Mouse (Mus musculus) embryonic facial prominence, embryonic 14.5 days (tissue): ENCODE data around the gene Glra2. TPM values are rescaled to one million over a fixed set of nuclear protein-coding genes. Genes with fewer than 3 reads are reported as not detected.
A peak's percentile ranks its signal among the peaks of the same experiment; 100 is the strongest.
"Not testable (repeated sequence)": the region's sequence is repeated elsewhere in the genome, so short reads cannot be mapped to it uniquely, and the experiment has no call there.

Source experiments
- ATAC-seq: fragments of 200-750 bp; cut with Nextera tagmentation; 2 replicates; pipeline ENCODE4 v1.8.0; 2017; ENCODE audit warnings: low read depth, moderate number of reproducible peaks, moderate TSS enrichment
- DNase-seq: peaks from one replicate; pipeline ENCODE4 v3.0.0-alpha.2; 2015; ENCODE audit warnings: low spot score
- H3K27ac ChIP-seq: fragments of 300-500 bp; sonication (generic); replicated peaks from 2 replicates; pipeline ENCODE4 v1.5.1; 2014; ENCODE audit warnings: low read depth, mild to moderate bottlenecking, low read length, moderate library complexity
- H3K27me3 ChIP-seq: fragments of 300-500 bp; sonication (generic); replicated peaks from 2 replicates; pipeline ENCODE4 v1.6.1; 2014; ENCODE audit warnings: low read length; ENCODE audit not compliant: control insufficient read depth, insufficient read depth
- H3K36me3 ChIP-seq: fragments of 300-500 bp; sonication (generic); 2 replicates; pipeline ENCODE4 v1.6.1; 2014; ENCODE audit warnings: low read length, mixed read lengths; ENCODE audit not compliant: control insufficient read depth, insufficient read depth
- H3K4me1 ChIP-seq: fragments of 300-500 bp; sonication (generic); 2 replicates; pipeline ENCODE4 v1.6.1; 2014; ENCODE audit warnings: antibody characterized with exemption, low read length; ENCODE audit not compliant: control insufficient read depth, insufficient read depth
- H3K4me2 ChIP-seq: fragments of 300-500 bp; sonication (generic); 2 replicates; pipeline ENCODE4 v1.6.1; 2014; ENCODE audit warnings: low read depth, mild to moderate bottlenecking, low read length, moderate library complexity, mixed read lengths
- H3K4me3 ChIP-seq: fragments of 300-500 bp; sonication (generic); 2 replicates; pipeline ENCODE4 v1.5.1; 2014; ENCODE audit warnings: low read depth, mild to moderate bottlenecking, low read length
- H3K9ac ChIP-seq: fragments of 300-500 bp; sonication (generic); 2 replicates; pipeline ENCODE4 v1.6.1; 2014; ENCODE audit warnings: low read depth, mild to moderate bottlenecking, low read length, moderate library complexity, mixed read lengths
- H3K9me3 ChIP-seq: fragments of 300-500 bp; sonication (generic); 2 replicates; pipeline ENCODE4 v1.6.1; 2016; ENCODE audit warnings: low read length; ENCODE audit not compliant: control insufficient read depth
- WGBS: fragments of 180-500 bp; shearing (Covaris S2); extraction: QIAGEN DNeasy Blood & Tissue Kit; methylation state at CpG from one replicate; pipeline ENCODE4 v1.1.7; 2014; 5-methylcytosine and 5-hydroxymethylcytosine counted together
- polyA plus RNA-seq: library from polyadenylated mRNA; unstranded; fragments of >200 nt; fragmentation: Nextera tagmentation; extraction: Ambion mirVana; gene quantifications from 2 replicates; pipeline ENCODE4 v1.2.1, GENCODE M21; 2014

Glra2 gene
- 0.07 and 0.08 TPM in 2 replicates for polyA plus RNA-seq

GRCm38 (mm10) chrX:165326939-165327698 is at the start of gene Glra2:
TSS of gene Glra2 (minus strand) at chrX:165327393.
- Histone ChIP-seq H3K9me3 (no peaks in the 10 kb centered on the region), H3K4me3 (peak within 1 kb of the TSS; percentile 7), H3K27me3 (no peaks in the 10 kb centered on the region), H3K27ac (no peak within 1 kb of the TSS), H3K36me3 (no peaks in the 10 kb centered on the region), H3K4me2 (peak within 1 kb of the TSS; percentile 43), H3K9ac (no peak within 1 kb of the TSS), H3K4me1 (no peaks in the 10 kb centered on the region)
- WGBS, result 14% methylated on average over 12 of the region's 12 CpGs
- ATAC-seq (no peak), DNase-seq (peak; percentile 66)

- Histone ChIP-seq H3K27me3 (no peaks in the 10 kb centered on the region), H3K4me3 (no peak overlapping the region), H3K9ac (no peak overlapping the region), H3K9me3 (no peaks in the 10 kb centered on the region), H3K4me1 (no peaks in the 10 kb centered on the region), H3K4me2 (no peak overlapping the region), H3K27ac (no peak overlapping the region), H3K36me3 (no peaks in the 10 kb centered on the region)
- DNase-seq (peak; percentile 32), ATAC-seq (no peak)
- 47% methylated on average over 1 of the region's 1 CpGs for WGBS
Measured at GRCm38 (mm10) chrX:165362798-165363197, 35.6 kb upstream of the Glra2 start.

- no peak overlapping the region for H3K4me2 ChIP-seq
- no peaks in the 10 kb centered on the region for H3K27me3 ChIP-seq
- H3K9ac ChIP-seq, result no peak overlapping the region
- DNase-seq (no peak), ATAC-seq (no peak)
- H3K27ac ChIP-seq, result no peak overlapping the region
- no peaks in the 10 kb centered on the region for H3K36me3 ChIP-seq
- no peak overlapping the region for H3K4me3 ChIP-seq
- no peaks in the 10 kb centered on the region for H3K4me1 ChIP-seq
- WGBS, result 88% methylated on average over 5 of the region's 5 CpGs
- no peaks in the 10 kb centered on the region for H3K9me3 ChIP-seq
Measured at GRCm38 (mm10) chrX:165344611-165345010, 17.4 kb upstream of the Glra2 start.

- ATAC-seq, result no peak
- Histone ChIP-seq H3K36me3 (no peaks in the 10 kb centered on the region), H3K27ac (no peak overlapping the region), H3K4me2 (peak overlapping the region; percentile 43), H3K4me1 (no peaks in the 10 kb centered on the region), H3K9me3 (no peaks in the 10 kb centered on the region), H3K4me3 (peak overlapping the region; percentile 7), H3K27me3 (no peaks in the 10 kb centered on the region), H3K9ac (no peak overlapping the region)
- peak; percentile 8 for DNase-seq
- WGBS, result 10% methylated on average over 9 of the region's 9 CpGs
Measured at GRCm38 (mm10) chrX:165327699-165328333, 623 bp upstream of the Glra2 start.

- WGBS, result 74% methylated on average over 1 of the region's 1 CpGs
Measured at GRCm38 (mm10) chrX:165193550-165193949, 133.6 kb downstream of the Glra2 start.

GRCm38 (mm10) chrX:165191170-165191569 is 136.0 kb downstream of the Glra2 start:
- Histone ChIP-seq H3K4me2 (no peak overlapping the region), H3K27ac (no peak overlapping the region), H3K4me3 (no peak overlapping the region), H3K27me3 (no peaks in the 10 kb centered on the region), H3K9ac (no peak overlapping the region), H3K36me3 (no peaks in the 10 kb centered on the region), H3K4me1 (no peaks in the 10 kb centered on the region), H3K9me3 (no peaks in the 10 kb centered on the region)
- 54% methylated on average over 1 of the region's 1 CpGs for WGBS
- no peak for ATAC-seq
- DNase-seq, result no peak

More at GRCm38 (mm10) chrX:165193550-165193949, 133.6 kb downstream of the Glra2 start:
- H3K4me2 ChIP-seq, result no peak overlapping the region
- DNase-seq, result no peak
- H3K27me3 ChIP-seq, result no peaks in the 10 kb centered on the region
- H3K9me3 ChIP-seq, result no peaks in the 10 kb centered on the region
- H3K36me3 ChIP-seq, result no peaks in the 10 kb centered on the region
- no peak overlapping the region for H3K9ac ChIP-seq
- H3K4me3 ChIP-seq, result no peak overlapping the region
- H3K4me1 ChIP-seq, result no peaks in the 10 kb centered on the region
- no peak for ATAC-seq
- no peak overlapping the region for H3K27ac ChIP-seq

- not testable (repeated sequence) for H3K27me3 ChIP-seq, H3K9ac ChIP-seq, DNase-seq, H3K27ac ChIP-seq, H3K36me3 ChIP-seq, H3K4me2 ChIP-seq, H3K4me1 ChIP-seq, H3K4me3 ChIP-seq, H3K9me3 ChIP-seq, ATAC-seq
- 84% methylated on average over 2 of the region's 2 CpGs for WGBS
Measured at GRCm38 (mm10) chrX:165182948-165183347, 144.2 kb downstream of the Glra2 start.

- H3K4me3 ChIP-seq, result no peak overlapping the region
- no peaks in the 10 kb centered on the region for H3K9me3 ChIP-seq
- no peak overlapping the region for H3K9ac ChIP-seq
- DNase-seq (no peak), ATAC-seq (no peak)
- H3K27me3 ChIP-seq, result no peaks in the 10 kb centered on the region
- no peaks in the 10 kb centered on the region for H3K36me3 ChIP-seq
- no peak overlapping the region for H3K4me2 ChIP-seq
- 83% methylated on average over 1 of the region's 1 CpGs for WGBS
- no peaks in the 10 kb centered on the region for H3K4me1 ChIP-seq
- no peak overlapping the region for H3K27ac ChIP-seq
Measured at GRCm38 (mm10) chrX:165156549-165156948, 170.6 kb downstream of the Glra2 start.
